Mouse (Mus musculus) testis, postnatal 10 days (tissue): Measurements from ENCODE around the gene G430095P16Rik.

Source experiments
- DNase-seq: peaks from one replicate; pipeline ENCODE4 v3.0.0; 2021; ENCODE audit warnings: low spot score

Gene G430095P16Rik

DNA sequence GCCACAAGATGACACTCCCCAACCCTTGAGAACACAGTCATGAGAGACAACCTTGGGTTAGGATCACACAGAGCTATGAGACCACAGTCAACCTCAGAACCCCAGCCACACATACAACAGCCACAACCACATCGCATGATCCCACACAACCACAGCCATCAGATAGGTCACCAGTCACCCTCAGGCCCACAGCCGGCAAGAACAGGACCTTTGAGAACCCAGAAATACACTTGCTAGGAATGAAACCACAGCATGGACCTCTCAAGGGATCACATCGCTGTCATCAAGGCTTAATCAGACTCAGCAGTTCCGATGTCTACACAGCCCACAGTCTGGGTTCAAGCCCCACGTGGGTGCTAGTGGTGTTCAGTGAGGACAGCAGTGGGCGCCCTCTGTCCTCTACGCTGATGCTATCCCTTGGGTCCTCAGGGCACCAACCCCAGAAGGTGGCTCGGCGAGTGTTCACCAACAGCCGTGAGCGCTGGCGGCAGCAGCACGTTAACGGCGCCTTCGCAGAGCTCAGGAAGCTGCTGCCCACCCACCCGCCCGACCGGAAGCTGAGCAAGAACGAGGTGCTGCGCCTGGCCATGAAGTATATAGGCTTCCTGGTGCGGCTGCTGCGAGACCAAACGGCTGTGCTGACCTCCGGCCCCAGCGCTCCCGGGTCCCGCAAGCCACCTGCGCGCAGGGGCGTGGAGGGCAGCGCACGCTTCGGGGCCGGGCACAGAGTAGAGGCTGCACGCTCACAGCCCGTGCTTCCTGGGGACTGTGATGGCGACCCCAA is 19.1 kb upstream of the G430095P16Rik start:
- no peak for DNase-seq

DNA sequence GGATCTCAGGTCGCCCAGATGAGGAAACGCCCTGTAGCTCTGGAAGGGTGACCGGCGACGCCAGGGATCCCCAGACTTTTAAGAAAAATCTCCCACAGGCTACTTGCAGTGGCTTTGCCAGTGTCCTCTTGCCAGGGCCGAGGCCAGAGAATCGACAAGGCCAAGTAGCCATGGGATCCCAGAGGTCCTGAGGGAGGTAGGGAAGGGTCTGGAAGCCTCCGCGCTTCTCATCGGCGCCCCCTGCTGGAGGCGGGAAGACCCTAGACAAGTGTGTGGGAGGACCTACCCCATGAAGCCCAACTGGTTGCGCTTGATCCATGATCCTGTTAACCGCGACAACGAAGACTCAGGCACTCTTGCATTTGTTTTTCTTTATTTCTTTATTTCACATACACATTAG is 18.5 kb upstream of the G430095P16Rik start:
- peak; percentile 89 for DNase-seq

DNA sequence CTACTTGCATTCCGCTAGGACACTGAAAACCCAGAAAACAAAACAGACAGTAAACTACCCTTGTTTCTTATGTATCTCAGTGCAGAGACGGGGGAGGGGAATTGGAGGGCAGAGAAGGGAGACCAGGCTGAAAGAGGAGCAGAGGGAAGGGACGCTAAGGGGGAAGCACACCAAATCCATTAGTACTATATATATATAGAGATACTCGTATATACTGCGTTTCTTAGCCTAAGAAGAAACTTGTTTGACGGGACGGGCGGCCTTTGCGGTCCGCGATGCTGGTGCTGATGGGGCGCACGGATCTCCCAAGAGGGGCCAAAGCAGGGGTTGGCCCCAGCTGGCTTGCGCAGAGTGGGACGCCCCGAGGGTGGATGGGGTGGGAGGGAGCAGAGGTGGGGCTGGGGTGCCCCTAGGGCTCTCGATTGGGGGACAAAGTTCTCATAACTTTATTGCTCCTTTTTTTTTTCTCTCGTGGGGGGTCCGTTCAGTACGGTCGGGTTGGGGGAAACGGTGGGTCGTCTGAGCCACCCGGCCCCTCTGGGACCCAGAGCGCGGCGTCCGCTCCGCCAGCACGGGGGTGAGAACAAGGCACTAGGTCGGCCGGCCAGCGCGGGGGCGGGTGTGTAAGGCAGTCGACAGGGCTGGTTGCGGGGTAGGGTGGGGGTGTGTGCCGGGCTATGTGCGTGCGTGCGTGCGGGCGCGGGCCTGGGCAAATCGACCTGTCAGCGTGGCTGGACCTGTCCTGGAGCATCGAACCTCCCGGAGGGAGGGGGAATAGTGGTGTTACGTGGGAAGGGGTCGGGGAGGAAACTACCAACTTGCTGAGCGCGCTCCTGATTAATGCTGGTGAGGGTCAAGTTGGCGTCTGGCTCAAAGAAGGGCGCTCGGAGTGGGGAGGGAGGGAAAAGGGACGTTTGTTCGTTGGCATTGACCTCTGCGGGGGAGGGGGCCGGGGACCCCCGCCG is 17.7 kb upstream of the G430095P16Rik start:
- peak; percentile 75 for DNase-seq

DNA sequence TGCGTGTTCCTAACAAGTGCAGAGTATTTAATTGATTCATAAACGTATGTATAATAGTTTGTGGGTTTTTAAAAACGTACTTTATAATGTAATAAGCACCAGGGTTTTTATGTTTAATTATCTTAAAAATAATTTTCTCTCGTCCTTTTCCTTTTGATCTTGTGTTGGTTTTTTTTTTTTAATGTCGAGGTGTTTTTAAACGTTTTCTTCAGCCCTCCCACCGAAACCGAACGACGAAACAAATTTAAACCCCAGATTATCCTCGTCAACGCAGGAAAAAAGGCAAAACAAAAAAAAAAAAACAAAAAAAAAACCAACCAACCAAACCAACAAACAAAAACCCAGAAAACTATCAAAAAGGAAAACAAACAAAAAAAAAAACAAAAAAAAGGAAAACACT is 16.8 kb upstream of the G430095P16Rik start:
- DNase-seq, result no peak

DNA sequence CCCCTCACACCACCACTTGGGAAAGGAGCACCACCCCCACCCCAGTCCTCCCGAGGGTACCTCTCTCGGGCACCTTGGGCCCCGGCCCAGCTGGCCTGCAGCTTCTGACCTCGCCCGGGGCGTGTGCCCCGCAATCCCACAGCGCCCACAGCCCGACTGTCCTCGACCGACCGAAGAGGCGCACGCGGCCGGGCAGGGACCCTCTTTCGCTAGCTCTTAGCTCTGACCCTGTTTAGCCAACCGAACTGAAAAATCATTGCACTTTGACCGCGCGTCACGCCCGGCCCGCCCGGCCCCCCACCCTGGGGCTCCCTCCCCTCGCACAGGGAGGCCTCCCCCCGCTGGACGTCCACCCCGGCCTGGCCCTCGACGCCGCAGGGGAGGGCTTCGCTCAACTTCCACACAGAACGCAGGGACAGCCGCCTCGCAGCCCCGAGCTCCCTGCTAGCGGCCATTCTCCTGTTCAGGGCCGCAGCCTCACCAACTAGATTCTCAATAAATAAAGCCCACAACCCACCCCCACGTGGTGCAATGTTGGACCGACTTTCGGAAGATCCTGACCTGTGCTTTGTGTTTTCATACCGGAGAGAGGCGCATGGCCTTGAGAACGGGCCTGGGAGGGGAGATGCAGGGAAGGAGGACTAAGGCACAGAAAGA is 16.1 kb upstream of the G430095P16Rik start:
- peak; percentile 69 for DNase-seq

DNA sequence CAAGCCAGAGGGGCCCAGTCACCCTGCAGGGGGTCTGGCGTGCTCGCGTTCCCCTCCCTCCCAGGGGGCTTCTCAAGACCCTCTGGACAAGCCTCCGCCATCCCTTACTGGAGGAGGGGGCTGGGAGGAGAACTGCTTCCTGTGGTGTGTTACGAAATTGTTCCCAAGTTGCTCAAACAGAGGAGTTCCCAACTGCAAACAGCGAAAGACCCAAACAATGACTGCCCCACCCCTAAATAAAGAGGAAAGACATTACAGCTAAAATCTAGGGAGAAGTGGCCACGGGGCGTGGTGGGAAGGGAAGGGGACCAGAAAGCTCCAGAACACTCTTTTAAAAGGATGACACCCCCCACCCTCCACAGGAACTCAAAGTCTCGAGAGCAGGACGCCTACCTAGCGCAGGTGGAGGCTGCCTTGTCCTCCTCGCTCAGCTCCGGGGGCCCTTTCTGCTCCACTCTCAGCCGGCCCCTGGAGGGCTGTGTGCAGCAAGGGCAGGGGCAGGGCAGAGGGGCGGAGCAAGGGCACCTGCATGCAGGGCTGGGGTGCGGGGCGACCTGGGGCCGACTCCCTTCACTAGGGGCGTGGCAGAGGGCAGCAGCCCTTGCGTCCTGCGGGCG is 15.4 kb upstream of the G430095P16Rik start:
- DNase-seq, result no peak

DNA sequence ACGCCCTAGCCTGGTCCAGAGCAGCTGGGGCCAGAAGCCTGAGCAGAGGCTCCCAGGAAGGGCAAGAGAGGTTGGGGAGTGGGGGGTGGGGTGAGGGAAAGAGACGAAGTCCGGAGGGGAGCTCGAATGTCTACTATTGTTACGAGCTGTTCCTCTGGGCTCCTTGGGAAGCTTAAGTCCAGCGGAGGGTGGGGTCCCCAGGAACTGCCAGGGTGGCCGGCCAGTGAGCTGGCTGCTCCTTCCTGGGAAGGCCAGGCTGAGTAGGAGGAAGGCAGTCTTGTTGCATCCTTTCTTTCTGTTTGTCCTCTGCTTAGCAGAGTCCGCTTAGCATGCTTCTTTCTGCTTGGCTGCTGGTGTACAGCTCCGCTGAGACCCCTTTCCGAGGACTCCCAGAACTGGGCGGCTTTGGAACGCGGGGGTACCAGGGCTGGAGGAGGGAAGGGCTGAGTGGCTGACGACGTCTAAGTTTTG is 14.7 kb upstream of the G430095P16Rik start:
- DNase-seq, result peak; percentile 69

DNA sequence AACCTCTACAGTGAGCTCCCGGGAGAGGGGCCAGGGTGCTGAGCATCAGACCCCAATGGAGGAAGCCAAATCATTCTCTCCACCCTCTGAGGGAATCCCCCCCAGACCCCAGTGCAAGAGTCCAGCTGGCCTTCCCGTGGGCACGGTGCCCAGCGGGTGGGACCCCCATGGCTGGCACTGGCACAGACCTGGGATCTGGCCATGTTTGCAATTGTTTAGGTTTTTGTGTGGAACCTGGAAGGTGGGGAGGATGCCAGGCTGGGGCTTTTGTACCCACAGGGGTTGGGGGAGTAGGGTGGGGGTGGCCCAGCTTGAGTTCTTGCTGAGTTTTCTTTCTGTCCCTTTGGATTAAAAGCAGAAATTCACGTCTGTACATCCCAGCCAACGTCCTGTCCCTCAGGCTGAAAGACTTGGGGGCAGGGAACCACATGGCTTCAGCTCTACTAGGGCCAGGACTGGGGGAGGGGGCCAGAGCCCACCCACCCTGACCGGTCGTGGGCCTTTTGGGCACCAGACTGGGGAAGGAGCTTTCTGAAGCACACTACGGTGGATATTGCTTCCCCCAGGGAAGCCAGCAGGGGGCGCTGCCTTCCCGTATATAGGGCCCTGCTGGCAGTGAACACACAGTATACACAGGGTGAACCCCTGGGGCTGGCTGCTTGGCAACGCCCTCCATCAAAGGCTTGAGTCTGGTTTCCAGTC is 13.9 kb upstream of the G430095P16Rik start:
- DNase-seq, result peak; percentile 91

DNA sequence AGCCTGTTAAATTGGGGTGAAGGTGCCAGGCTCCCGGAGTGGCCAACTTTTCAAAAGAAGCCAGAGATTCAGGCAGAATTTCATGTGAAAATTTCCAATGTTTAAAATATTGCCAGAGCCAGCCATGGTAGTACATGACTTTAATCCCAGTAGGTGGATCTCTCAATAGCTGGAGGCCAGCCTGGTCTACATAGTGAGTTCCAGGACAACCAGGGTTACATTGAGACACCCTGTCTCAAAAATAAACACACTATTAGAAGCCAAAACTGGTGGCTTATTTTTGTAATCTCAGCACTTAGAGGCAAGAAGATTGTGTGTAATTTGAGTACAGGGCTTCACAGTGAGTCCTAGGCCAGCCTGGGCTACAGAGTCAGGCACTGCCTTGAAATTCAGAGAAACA is 12.9 kb upstream of the G430095P16Rik start:
- DNase-seq, result no peak

DNA sequence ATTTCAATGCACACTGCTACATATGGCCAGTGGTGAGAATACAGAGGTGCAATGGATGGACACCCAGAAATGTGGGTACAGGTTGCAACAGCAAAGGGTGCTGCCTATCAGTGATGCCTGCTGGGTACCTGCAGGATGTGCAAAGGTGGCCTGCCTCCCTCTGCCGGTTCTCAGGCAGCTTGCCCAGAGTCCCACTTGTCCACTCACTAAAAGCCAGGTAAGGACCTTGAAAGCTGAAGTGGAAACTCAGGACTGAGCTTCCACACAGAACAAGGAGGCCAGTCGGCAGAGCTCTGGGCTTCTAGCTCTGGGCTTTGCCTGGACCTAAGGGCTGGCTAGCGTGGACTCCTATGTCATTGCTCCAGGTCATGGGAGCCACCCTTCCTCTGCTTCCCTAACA is 11.5 kb upstream of the G430095P16Rik start:
- DNase-seq, result no peak

DNA sequence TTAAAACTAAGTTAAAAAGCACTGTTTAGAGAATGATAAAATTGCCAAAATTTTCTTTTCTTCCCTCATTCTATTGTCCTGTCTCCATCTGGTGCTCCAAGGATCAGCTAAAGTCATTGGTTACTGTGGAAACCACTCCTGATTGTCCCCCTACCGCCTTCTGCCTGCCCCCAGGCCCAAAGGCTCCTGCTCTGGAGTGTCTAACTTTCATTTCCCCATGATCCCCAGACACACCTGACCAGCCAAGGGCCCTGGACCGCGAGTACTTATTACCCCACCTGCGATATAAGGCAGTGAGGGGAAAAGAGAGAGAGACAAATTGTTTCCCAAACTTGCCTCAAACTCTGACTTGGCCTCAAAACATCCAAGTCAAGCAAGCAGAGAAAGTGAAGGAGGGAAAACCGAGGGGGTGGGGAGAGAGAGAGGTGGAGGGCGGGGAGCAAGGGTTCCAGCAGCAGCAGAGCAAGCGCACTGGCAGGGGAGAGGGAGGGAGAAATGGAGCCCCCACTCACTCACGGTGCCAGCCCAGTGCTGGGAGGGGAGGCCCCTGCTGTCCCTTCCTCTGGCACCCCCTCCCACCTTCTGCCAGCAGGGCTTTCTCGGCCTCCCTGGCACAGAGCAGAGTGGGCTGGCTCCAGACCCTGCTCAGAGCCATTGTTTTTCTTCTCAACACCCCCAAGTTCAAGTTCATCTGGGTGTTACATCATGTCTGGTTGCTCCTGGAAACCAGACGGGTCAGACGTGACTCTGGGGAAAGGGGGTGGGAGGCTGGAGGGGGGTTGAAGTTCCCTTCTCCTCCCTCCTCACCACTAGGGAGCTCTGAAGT is 10.7 kb upstream of the G430095P16Rik start:
- DNase-seq, result no peak

DNA sequence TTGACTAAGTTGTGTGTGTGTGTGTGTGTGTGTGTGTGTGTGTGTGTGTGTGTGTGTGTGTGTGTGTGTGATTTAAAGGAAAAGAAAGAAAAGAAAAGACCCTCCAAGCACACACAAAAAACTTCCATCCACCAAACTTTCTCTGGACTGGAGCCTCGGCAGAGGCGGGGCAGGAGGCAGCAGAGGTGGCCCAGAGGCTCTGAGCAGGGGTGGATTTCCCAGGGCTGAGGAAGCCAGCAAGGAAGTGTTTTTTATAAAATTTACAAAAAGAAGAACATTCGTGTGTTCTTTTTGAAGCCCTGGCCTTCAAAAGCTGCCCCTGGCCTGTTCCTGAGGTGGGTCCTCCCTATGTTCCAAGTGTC is 10.1 kb upstream of the G430095P16Rik start:
- no peak for DNase-seq

DNA sequence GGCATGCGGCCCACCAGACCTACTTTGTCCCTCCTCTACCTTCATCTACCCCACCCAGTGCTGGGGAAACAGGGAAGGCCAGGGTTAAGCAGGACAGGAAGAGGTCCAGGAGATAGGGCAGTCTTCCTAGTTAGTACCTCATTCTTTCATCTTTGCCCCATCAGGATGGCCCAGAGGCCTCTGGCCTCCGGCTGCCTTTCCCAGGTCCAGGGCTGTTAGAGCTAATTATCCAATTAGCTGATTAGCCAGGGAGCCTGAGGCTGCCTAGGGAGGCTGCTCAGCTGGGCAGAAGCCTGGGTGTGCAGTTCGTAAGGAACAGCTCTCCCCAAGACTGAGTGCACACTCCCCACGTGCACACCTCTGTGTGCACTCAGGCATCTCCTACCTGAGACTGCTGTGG is 9.4 kb upstream of the G430095P16Rik start:
- DNase-seq, result no peak

DNA sequence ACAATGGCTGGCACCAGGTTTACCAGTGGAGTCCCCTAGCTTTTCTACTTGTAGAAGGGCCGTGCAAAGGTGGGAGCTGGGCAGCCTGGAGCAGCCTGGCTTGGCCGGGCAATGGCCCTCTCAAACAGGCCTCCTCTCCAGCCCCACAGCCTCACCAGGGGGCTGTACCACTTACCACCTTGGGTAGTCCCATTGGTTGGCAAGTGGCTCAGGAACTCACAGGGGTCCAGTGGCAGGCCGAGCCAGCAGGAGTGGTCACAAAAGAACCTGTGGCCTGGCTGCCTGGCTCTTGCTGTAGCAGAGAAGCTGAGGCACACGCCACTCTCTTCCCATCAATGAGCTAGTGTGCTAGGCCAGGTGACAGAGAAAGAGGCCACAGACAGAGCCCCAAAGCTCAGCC is 8.6 kb upstream of the G430095P16Rik start:
- no peak for DNase-seq

DNA sequence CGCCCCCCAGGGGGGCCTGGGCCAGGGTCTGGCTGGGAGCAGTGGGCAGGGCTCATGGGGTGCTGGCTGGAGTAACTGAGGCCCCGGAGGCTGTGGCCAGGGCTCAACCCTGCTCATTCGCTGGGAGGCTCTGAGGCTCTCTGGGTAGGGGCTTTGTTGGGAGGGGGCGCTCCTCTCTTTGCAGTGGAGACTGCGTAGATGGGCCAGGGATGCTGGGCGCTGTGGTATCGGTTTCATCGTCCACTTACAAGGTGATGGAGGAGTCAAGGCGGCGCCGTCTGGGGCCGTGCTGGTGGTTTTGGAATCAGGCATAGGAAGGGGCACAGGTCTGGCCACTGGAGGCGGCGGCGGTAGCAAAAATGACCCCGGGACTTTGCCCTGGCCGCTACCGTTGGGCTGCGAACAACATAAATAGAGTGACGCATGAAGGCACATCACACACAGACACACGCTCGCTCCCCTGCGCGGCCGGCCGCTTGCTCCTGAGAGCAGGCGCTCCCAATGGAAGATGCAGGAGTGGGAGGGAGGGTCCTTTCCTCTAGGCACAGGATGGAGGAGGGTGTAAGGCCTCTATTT is 6.8 kb upstream of the G430095P16Rik start:
- no peak for DNase-seq

DNA sequence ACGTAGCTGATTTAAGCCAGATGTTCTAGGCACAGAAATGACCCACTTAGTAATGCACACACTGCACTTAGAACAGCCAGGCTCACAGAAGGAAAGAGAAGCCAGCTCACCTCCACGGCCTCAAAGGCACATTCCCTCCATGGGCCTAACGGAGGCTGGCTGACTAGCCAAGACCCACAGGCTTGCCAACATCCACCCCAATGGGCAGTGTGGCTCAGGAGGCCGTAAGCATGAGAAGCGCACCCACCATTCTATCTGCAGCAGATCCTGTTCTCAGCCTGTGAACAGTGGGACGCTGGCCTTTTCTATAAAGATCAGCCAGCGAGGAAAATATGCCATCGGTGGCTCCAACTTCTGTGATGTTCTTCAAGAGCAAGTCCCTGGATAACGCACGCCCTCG is 6.0 kb upstream of the G430095P16Rik start:
- DNase-seq, result no peak

DNA sequence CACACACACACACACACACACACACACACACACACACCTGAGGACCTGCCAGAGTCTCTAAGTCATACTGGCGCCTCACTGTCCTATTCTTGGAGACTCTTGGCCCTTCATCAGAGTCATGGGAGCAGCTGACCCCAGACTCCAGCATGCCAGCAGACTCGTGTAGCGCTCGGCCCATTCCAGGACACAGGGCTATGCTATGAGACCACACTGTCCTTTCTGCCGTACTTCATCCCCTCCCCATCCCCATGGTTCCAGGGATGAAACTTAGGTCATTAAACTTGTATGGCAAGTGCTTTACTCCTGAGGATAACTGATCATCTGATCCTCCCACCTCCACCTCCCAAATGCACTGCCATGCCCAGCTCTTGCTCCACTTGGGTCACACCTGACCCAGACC is 4.3 kb upstream of the G430095P16Rik start:
- DNase-seq, result no peak

DNA sequence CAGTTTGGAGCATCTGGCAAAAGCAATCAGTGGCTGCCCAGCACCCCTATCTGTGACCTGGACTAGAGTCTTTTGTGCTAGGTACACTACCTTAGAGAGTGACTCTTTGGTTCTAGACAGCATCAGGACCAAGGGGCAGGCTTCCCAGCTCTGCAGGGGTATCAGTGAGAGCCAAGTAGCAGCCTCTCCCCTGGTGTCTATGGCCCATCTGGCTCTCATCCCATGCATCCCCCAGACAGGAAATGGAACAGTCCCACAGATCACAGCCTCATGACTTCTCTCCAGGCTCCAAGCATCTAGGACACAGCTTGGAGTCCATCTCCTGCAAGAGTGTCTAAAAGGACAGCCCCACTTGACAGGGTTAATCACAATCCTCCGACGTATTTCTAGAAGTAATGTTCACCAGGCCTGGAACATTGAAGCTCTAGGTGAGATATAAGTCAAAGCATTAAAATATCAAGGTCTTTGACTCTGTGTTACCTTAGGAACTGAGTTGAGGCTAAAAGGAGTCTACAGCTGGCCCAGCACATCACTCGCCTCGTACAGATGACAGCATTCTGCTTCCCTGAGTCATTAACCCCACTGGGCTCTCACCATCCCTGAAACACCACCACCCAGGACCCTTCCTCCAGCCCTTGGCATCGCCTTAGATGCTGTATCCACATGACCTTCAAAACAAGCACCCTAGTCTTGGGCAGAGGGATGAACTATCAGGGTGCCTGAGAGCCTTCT is 3.7 kb upstream of the G430095P16Rik start:
- no peak for DNase-seq

DNA sequence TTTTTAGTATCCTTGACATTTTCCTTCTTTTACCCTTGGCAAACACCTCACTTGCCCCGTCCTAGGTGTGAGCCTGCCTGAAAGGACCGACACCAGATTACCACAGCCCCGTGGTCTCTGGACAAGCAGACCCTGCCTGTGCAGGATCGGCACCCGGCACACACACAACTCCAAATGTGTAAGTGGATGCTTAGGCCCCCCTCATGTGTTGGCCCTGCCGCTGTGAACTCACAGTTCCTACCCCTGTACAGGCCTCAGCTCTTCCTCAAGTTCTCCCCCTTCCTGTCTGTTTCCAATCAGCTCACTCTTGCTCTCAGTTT is 317 bp upstream of the G430095P16Rik start:
- no peak for DNase-seq

DNA sequence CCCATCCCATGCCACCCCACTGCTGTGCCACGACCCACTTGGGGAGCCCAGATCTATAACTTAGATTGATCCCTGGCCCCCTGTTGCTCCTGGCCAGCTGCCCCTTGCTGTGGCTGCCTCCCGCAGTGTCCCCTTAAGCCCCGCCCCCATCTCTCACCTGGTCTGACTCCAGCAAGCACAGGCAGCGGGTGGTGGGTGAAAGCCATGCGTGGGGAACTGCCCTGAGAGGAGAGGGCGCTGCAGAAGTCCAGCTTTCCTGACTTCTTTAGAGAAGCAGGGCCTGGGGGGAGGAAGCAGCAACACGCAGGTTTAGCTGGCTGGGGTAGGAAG is 729 bp downstream of the G430095P16Rik start:
- DNase-seq, result peak; percentile 77
